Mouse (Mus musculus) forebrain, embryonic 10.5 days (tissue): ENCODE results near the gene Anxa6. TPM values are rescaled to one million over a fixed set of nuclear protein-coding genes. Genes with fewer than 3 reads are reported as not detected.

Experiments used
- DNase-seq: peaks from one replicate; pipeline ENCODE4 v3.0.0-alpha.2; 2017; ENCODE audit warnings: low spot score; ENCODE audit errors: extremely low spot score
- H3K27ac ChIP-seq: fragments of 300-500 bp; sonication (generic); 2 replicates; pipeline ENCODE4 v1.5.1; 2016; ENCODE audit warnings: mild to moderate bottlenecking
- H3K27me3 ChIP-seq: fragments of 300-500 bp; sonication (generic); 2 replicates; pipeline ENCODE4 v1.6.1; 2016; ENCODE audit warnings: mild to moderate bottlenecking; ENCODE audit not compliant: poor library complexity, severe bottlenecking
- H3K36me3 ChIP-seq: fragments of 300-500 bp; sonication (generic); replicated peaks from 2 replicates; pipeline ENCODE4 v1.6.1; 2016; ENCODE audit warnings: mild to moderate bottlenecking, moderate library complexity
- H3K4me1 ChIP-seq: fragments of 300-500 bp; sonication (generic); 2 replicates; pipeline ENCODE4 v1.6.1; 2016
- H3K4me3 ChIP-seq: fragments of 300-500 bp; sonication (generic); 2 replicates; pipeline ENCODE4 v1.5.1; 2016; ENCODE audit warnings: mild to moderate bottlenecking, moderate library complexity
- H3K9me3 ChIP-seq: fragments of 300-500 bp; sonication (generic); 2 replicates; pipeline ENCODE4 v1.6.1; 2016; ENCODE audit warnings: mild to moderate bottlenecking, moderate library complexity
- WGBS: fragments of 180-500 bp; shearing (Covaris S2); methylation state at CpG from one replicate; pipeline ENCODE4 v1.1.7; 2016; 5-methylcytosine and 5-hydroxymethylcytosine counted together
- polyA plus RNA-seq: library from polyadenylated mRNA; unstranded; fragments of >200 nt; fragmentation: Nextera tagmentation; extraction: Ambion mirVana; gene quantifications from 2 replicates; pipeline ENCODE4 v1.2.1, GENCODE M21; 2016

Gene Anxa6
- polyA plus RNA-seq, 1 experiment from 2014 or later: 38.9 TPM

- no peaks in the 10 kb centered on the region for H3K36me3 ChIP-seq
- no peaks in the 10 kb centered on the region for H3K27me3 ChIP-seq
- H3K27ac ChIP-seq: no peak overlapping the region
- peaks cover 6% of the 10 kb centered on the region; the same call in 1 of the 2 replicates for H3K4me1 ChIP-seq
- WGBS: 65% methylated on average over 5 of the region's 5 CpGs
- no peak for DNase-seq
- no peaks in the 10 kb centered on the region for H3K9me3 ChIP-seq
- no peak overlapping the region for H3K4me3 ChIP-seq
These were observed 29.6 kb upstream of the Anxa6 start for GRCm38 (mm10) chr11:55062856-55063255.

GRCm38 (mm10) chr11:55060802-55061201, 27.6 kb upstream of the Anxa6 start:
- Histone ChIP-seq H3K27me3 (no peaks in the 10 kb centered on the region), H3K4me3 (no peak overlapping the region), H3K36me3 (no peaks in the 10 kb centered on the region), H3K27ac (no peak overlapping the region), H3K4me1 (peaks cover 6% of the 10 kb centered on the region; the same call in 1 of the 2 replicates), H3K9me3 (no peaks in the 10 kb centered on the region)
- WGBS: 94% methylated on average over 5 of the region's 5 CpGs
- no peak for DNase-seq

GRCm38 (mm10) chr11:55057511-55057910, 24.3 kb upstream of the Anxa6 start:
- no peaks in the 10 kb centered on the region for H3K27me3 ChIP-seq
- WGBS: 88% methylated on average over 3 of the region's 3 CpGs
- no peaks in the 10 kb centered on the region for H3K9me3 ChIP-seq
- no peaks in the 10 kb centered on the region for H3K4me1 ChIP-seq
- H3K4me3 ChIP-seq: no peak overlapping the region
- no peak for DNase-seq
- H3K27ac ChIP-seq: no peak overlapping the region
- H3K36me3 ChIP-seq: no peaks in the 10 kb centered on the region

- Histone ChIP-seq H3K4me1 (no peaks in the 10 kb centered on the region), H3K27me3 (no peaks in the 10 kb centered on the region), H3K9me3 (no peaks in the 10 kb centered on the region), H3K4me3 (no peak overlapping the region), H3K36me3 (no peaks in the 10 kb centered on the region), H3K27ac (no peak overlapping the region)
- DNase-seq: no peak
- WGBS: 75% methylated on average over 7 of the region's 7 CpGs
These were observed 17.7 kb upstream of the Anxa6 start for GRCm38 (mm10) chr11:55050837-55051510.

GRCm38 (mm10) chr11:55046600-55046999, 13.4 kb upstream of the Anxa6 start:
- no peaks in the 10 kb centered on the region for H3K36me3 ChIP-seq
- no peaks in the 10 kb centered on the region for H3K9me3 ChIP-seq
- DNase-seq: no peak
- H3K27ac ChIP-seq: no peak overlapping the region
- no peaks in the 10 kb centered on the region for H3K4me1 ChIP-seq
- WGBS: 62% methylated on average over 5 of the region's 5 CpGs
- H3K4me3 ChIP-seq: no peak overlapping the region
- H3K27me3 ChIP-seq: no peaks in the 10 kb centered on the region

GRCm38 (mm10) chr11:55041348-55041747, 8.1 kb upstream of the Anxa6 start:
- Histone ChIP-seq H3K4me1 (peaks cover 5% of the 10 kb centered on the region; the same call in 1 of the 2 replicates), H3K36me3 (no peaks in the 10 kb centered on the region), H3K4me3 (no peak overlapping the region), H3K27ac (no peak overlapping the region), H3K9me3 (no peaks in the 10 kb centered on the region), H3K27me3 (no peaks in the 10 kb centered on the region)
- no peak for DNase-seq
- WGBS: 82% methylated on average over 4 of the region's 4 CpGs

- Histone ChIP-seq H3K27me3 (peaks cover 16% of the 10 kb centered on the region), H3K9me3 (no peaks in the 10 kb centered on the region), H3K36me3 (no peaks in the 10 kb centered on the region), H3K27ac (no peak overlapping the region), H3K4me3 (no peak overlapping the region), H3K4me1 (peaks cover 5% of the 10 kb centered on the region; the same call in 1 of the 2 replicates)
- 7% methylated on average over 9 of the region's 9 CpGs for WGBS
- peak; percentile 72 for DNase-seq
These were observed 6.3 kb upstream of the Anxa6 start for GRCm38 (mm10) chr11:55039591-55039990.

GRCm38 (mm10) chr11:55036601-55037000, 3.4 kb upstream of the Anxa6 start:
- DNase-seq: no peak
- 40% methylated on average over 3 of the region's 3 CpGs for WGBS

GRCm38 (mm10) chr11:55032286-55032685, 959 bp downstream of the Anxa6 start:
- peaks cover 53% of the 10 kb centered on the region for H3K27me3 ChIP-seq
- WGBS: 26% methylated on average over 5 of the region's 5 CpGs
- DNase-seq: no peak

More at GRCm38 (mm10) chr11:55036601-55037000, 3.4 kb upstream of the Anxa6 start:
- Histone ChIP-seq H3K9me3 (no peaks in the 10 kb centered on the region), H3K4me1 (peaks cover 29% of the 10 kb centered on the region), H3K36me3 (no peaks in the 10 kb centered on the region), H3K27me3 (peaks cover 46% of the 10 kb centered on the region), H3K4me3 (no peak overlapping the region), H3K27ac (no peak overlapping the region)

GRCm38 (mm10) chr11:55031991-55032280, 1.3 kb downstream of the Anxa6 start:
- Histone ChIP-seq H3K27ac (peak overlapping the region; percentile 67), H3K27me3 (peaks cover 53% of the 10 kb centered on the region)

More at GRCm38 (mm10) chr11:55032286-55032685, 959 bp downstream of the Anxa6 start:
- no peaks in the 10 kb centered on the region for H3K9me3 ChIP-seq
- H3K27ac ChIP-seq: peak overlapping the region; percentile 67
- no peaks in the 10 kb centered on the region for H3K36me3 ChIP-seq
- H3K4me3 ChIP-seq: peak overlapping the region; percentile 70
- peaks cover 36% of the 10 kb centered on the region for H3K4me1 ChIP-seq

GRCm38 (mm10) chr11:55031211-55031990, 1.8 kb downstream of the Anxa6 start:
- Histone ChIP-seq H3K9me3 (no peaks in the 10 kb centered on the region), H3K4me3 (peak overlapping the region; percentile 70), H3K36me3 (no peaks in the 10 kb centered on the region), H3K4me1 (peaks cover 34% of the 10 kb centered on the region), H3K27ac (peak overlapping the region; percentile 67), H3K27me3 (peaks cover 53% of the 10 kb centered on the region)
- 62% methylated on average over 10 of the region's 10 CpGs for WGBS
- no peak for DNase-seq

More at GRCm38 (mm10) chr11:55031991-55032280, 1.3 kb downstream of the Anxa6 start:
- WGBS: 30% methylated on average over 1 of the region's 4 CpGs
- Histone ChIP-seq H3K36me3 (no peaks in the 10 kb centered on the region), H3K4me3 (peak overlapping the region; percentile 70), H3K9me3 (no peaks in the 10 kb centered on the region), H3K4me1 (peaks cover 38% of the 10 kb centered on the region)
- no peak for DNase-seq

GRCm38 (mm10) chr11:55028509-55028908, 4.7 kb downstream of the Anxa6 start:
- Histone ChIP-seq H3K27ac (no peak overlapping the region), H3K4me3 (no peak overlapping the region), H3K4me1 (peaks cover 41% of the 10 kb centered on the region), H3K9me3 (no peaks in the 10 kb centered on the region), H3K36me3 (no peaks in the 10 kb centered on the region), H3K27me3 (peaks cover 26% of the 10 kb centered on the region)
- 78% methylated on average over 2 of the region's 2 CpGs for WGBS
- no peak for DNase-seq

GRCm38 (mm10) chr11:55027204-55027855, 5.9 kb downstream of the Anxa6 start:
- no peak for DNase-seq
- 82% methylated on average over 2 of the region's 2 CpGs for WGBS
- Histone ChIP-seq H3K27me3 (peaks cover 15% of the 10 kb centered on the region), H3K36me3 (no peaks in the 10 kb centered on the region), H3K4me3 (no peak overlapping the region), H3K27ac (no peak overlapping the region), H3K9me3 (no peaks in the 10 kb centered on the region), H3K4me1 (peaks cover 41% of the 10 kb centered on the region)
